ENCODE assay signal across 19 mouse cellular contexts in genomic region chr2:146515081-146515480, GRCm38 (mm10).
"Had no signal": no experiment of that assay in that cellular context is flagged by ENCODE, and none has a peak within 500 bp of the region (broad histone marks: within the 10 kb centered on the region; RNA-seq: fewer than 3 reads in every experiment).

No protein-coding gene starts in this region.

- H3K36me3 ChIP-seq: limb, embryonic 12.5 days; limb, embryonic 15.5 days had no signal

- H3K27ac ChIP-seq: limb, embryonic 12.5 days; limb, embryonic 15.5 days; liver, embryonic 14.5 days; stomach, postnatal 0 days had no signal

- H3K4me3 ChIP-seq: limb, embryonic 12.5 days; limb, embryonic 15.5 days had no signal

- ATAC-seq: liver, postnatal 0 days had no signal

- H3K4me2 ChIP-seq: limb, embryonic 12.5 days; limb, embryonic 15.5 days; liver, embryonic 11.5 days; midbrain, embryonic 11.5 days had no signal

- H3K9me3 ChIP-seq: limb, embryonic 12.5 days; limb, embryonic 15.5 days had no signal

- DNase-seq: kidney, adult 11 months; kidney, adult 8-10 months; kidney, postnatal 14 days; kidney, postnatal 4 days; left cerebral cortex, postnatal 4 days; liver, postnatal 0 days; midbrain, embryonic 14.5 days; right cerebral cortex, adult 18-20 months; right cerebral cortex, postnatal 14 days; right cerebral cortex, postnatal 4 days; thymus, adult 2 months; thymus, postnatal 14 days; thymus, postnatal 4 days had no signal

- H3K9ac ChIP-seq: limb, embryonic 12.5 days; limb, embryonic 15.5 days; liver, embryonic 14.5 days; liver, postnatal 0 days had no signal

- H3K27me3 ChIP-seq: limb, embryonic 12.5 days; limb, embryonic 15.5 days had no signal
